Mouse (Mus musculus) gastrocnemius, postnatal 10 days (tissue): ENCODE data around the gene Neil1. TPM values are rescaled to one million over a fixed set of nuclear protein-coding genes. Genes with fewer than 3 reads are reported as not detected.

Experiments used
- DNase-seq: peaks from one replicate; pipeline ENCODE4 v3.0.0; 2021; ENCODE audit warnings: mixed read lengths
- total RNA-seq, 2 experiments: library from RNA; stranded (reverse); gene quantifications; 2 replicates each; pipeline ENCODE4 v1.2.3; 2021

The Neil1 gene
- total RNA-seq, 2 experiments from 2014 or later = 4.3 to 4.7 TPM

DNA sequence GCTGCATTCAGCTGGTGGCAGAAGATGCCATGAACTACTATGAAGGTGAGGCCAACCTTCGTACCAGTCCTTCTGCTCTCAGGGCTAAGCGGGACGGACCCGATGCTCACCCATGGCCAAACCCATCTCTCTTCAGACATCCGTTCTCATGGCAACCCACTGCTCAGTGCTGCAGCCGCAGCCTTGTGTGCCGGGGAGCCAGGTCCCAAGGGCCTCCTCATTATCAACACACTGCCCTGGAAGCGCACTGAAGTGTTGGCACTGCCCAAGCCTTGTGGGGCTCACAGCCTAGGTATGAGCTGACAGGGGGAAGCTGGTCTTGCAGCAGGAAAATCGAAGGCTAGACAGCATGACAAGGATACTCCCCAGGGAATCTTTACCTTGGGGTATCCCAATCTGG is 9.0 kb downstream of the Neil1 start:
- no peak for DNase-seq

DNA sequence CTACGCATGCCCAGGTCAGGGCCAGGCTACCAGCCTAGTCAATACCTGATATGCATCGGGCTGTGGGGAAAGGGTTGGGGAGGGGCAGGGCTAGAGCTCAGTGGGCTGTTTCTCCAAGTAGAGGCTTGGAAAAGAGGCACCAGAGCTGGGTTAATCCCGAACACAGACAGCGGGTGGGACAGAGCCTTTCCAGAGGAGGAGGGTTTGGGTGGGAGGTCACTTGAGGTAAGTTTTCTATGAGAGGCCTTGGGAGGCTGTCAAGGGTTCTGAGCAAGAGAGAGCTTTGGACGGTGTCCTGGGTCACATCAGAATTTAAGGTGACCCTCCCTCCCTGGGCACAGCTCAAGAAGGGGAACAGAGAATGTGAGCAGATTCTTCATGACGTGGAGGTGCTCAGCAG is 9.6 kb downstream of the Neil1 start:
- DNase-seq = no peak

DNA sequence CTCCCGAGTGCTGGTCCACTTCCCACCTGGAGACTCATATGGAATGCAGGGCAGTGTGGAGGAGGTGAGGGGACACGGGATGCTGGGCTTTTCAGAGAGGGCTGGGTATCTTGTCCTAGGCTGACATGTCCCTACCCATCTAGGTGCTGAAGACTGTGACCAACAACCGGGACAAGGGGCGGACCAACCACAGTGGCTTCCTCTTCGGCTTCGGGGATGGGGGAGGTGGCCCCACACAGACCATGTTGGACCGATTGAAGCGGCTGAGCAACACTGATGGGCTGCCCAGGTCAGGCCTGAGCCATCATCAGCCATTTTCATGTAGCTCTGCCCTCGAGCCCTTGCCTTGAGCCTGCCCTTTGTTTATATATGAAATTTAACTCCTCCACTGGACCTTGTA is 10.3 kb downstream of the Neil1 start:
- DNase-seq = no peak

DNA sequence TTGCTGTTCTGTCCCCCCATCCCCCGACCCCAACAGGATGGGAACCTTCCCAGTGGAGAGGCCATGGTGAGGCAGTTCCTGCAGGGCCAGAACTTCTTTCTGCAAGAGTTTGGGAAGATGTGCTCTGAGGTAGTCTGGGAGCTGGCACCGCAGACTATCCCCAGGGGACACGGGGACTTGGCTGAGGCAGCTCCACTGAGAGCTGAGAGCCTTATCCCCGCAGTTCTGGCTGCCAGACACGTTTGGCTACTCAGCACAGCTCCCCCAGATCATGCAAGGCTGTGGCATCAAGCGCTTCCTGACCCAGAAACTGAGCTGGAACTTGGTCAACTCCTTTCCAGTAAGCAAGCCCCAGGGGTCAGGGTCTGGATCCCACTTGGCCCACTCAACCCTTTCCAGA is 10.9 kb downstream of the Neil1 start:
- no peak for DNase-seq

DNA sequence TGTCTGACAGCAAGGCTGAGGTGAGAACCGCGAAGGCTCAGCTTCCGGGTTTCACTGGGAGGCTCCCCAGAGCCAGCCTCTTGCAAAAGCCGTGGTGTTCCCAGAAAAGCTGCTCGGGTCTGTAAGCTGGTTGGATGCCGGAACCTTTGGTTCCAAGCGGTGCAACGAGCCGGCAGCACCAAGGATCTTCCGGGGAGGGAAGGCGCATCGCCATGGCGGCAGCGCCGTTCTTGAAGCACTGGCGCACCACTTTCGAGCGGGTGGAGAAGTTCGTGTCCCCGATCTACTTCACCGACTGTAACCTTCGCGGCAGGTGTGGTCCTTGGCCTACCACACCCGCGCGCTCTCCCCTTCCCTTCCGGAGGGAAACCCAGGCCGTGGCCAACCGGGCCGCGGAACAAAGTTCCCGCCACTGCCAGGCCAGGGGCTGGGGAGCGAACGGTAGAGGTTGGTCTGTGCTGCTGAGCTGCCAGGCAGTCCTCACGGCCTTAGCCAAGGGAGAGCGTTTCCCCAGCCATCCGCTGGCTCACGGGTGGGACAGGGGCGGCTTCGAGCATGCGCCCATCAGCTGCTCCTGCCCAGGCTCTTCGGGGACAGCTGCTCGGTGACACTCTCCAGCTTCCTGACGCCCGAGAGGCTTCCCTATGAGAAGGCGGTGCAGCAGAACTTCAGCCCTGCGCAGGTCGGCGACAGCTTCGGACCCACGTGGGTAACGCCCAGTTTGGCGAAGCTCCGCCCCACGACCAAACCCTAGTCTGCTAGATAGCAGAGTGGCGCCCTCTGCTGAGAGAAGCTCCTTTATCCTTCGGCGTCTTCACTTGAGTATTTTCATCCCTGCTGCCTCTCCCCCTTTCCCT is 17.3 kb downstream of the Neil1 start, which contains the start of gene Man2c1:
Gene Man2c1 (plus strand): TSS at position 114 of the 857 bp plus-strand sequence.
- peak; percentile 94 for DNase-seq

DNA sequence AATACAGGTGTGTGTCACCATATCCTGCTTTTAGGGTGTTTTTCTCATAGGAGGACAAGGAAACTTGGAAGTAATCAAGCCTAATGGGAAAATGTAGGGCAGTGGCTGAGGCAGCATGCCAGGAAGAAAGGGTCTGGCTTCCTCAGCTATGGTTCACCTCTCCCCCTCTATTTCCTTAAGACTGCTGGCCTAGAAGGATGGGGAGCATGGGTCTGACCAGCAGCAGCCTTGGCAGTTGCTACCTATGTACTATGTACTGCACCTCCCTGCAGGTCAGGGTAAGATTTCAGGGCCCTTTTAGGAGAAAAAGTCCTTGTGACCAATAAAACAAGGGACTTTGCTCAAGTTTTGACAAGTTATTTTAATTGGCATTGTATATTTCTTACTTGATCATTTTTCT is 18.5 kb downstream of the Neil1 start:
- no peak for DNase-seq

DNA sequence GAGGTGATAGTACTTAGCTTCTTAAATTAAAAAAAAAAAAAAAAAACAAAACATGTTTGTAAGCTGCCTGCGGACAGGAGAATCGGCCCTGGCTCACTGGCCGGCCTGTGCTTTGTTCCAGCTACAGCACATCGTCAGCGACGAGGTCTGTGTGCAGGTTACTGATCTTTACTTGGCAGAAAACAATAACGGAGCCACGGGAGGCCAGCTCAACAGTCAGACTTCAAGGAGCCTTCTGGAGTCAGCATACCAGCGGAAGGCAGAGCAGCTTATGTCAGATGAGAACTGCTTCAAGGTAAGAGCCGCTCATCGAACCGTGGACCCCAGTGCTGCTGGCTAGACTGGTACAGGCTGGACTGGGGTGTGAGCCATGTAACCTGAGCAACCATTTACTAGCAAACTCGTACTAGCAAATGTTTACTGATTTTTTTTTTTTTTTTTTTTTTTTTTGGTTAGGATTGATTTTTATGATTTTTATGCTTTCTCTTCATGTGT is 30.8 kb downstream of the Neil1 start:
- DNase-seq = no peak

Other genes with a start within 250 kb of the Neil1 start
- 1 to 10 TPM; 7.0 to 9.3 TPM for gene Snx33, start 219.9 kb downstream of the Neil1 start, total RNA-seq
- 10 to 100 TPM; 43.0 to 46.6 TPM for gene Imp3, start 210.8 kb downstream of the Neil1 start, total RNA-seq
- 1 to 10 TPM; 6.4 to 6.8 TPM for gene Snupn, start 197.4 kb downstream of the Neil1 start, total RNA-seq
- 10 to 100 TPM; 11.3 to 12.6 TPM for gene Ptpn9, start 153.4 kb downstream of the Neil1 start, total RNA-seq
- 10 to 100 TPM; 25.1 to 29.9 TPM for gene Sin3a, start 76.3 kb downstream of the Neil1 start, total RNA-seq
- 10 to 100 TPM; 48.9 to 61.6 TPM for gene Man2c1, start 17.6 kb downstream of the Neil1 start, total RNA-seq
- 10 to 100 TPM; 30.4 to 30.6 TPM for gene Commd4, start 10.0 kb upstream of the Neil1 start, total RNA-seq
- not detected for gene Trcg1, start 88.3 kb upstream of the Neil1 start, total RNA-seq
- 10 to 100 TPM; 10.2 to 12.8 TPM for gene 1700017B05Rik, start 114.3 kb upstream of the Neil1 start, total RNA-seq